Mouse (Mus musculus) C2C12 (cell line): ENCODE results near the gene Gm21746. TPM values are rescaled to one million over a fixed set of nuclear protein-coding genes. Genes with fewer than 3 reads are reported as not detected.
"Not testable (repeated sequence)": the region's sequence is repeated elsewhere in the genome, so short reads cannot be mapped to it uniquely, and the experiment has no call there.

Experiments
- H3K27me3 ChIP-seq: one replicate; pipeline ENCODE4 v1.6.1; 2011; ENCODE audit not compliant: control insufficient read depth, insufficient read depth, insufficient read length
- H3K36me3 ChIP-seq: one replicate; pipeline ENCODE4 v1.6.1; 2011; ENCODE audit not compliant: control insufficient read depth, insufficient read depth
- H3K4me3 ChIP-seq: one replicate; pipeline ENCODE4 v1.5.1; 2011; ENCODE audit warnings: mild to moderate bottlenecking, control low read depth; ENCODE audit not compliant: poor library complexity, insufficient read depth, severe bottlenecking
- H3K79me2 ChIP-seq: one replicate; pipeline ENCODE4 v1.6.1; 2011; ENCODE audit not compliant: control insufficient read depth, insufficient read depth
- H3K79me3 ChIP-seq: one replicate; pipeline ENCODE4 v1.6.1; 2011; ENCODE audit warnings: low read depth, control low read depth
- H3ac ChIP-seq: one replicate; pipeline ENCODE3; 2011; ENCODE audit warnings: low read depth; ENCODE audit not compliant: control insufficient read depth, insufficient read length
- long read RNA-seq, 2 experiments: library from polyadenylated mRNA; unstranded; transcript quantifications; one replicate each; pipeline ENCODE4 v2.0.0; 2019 to 2020
- polyA plus RNA-seq: library from polyadenylated mRNA; unstranded; fragments of >200 nt; fragmentation: generic; extraction: Trizol; gene quantifications from one replicate; pipeline ENCODE4 v1.2.1, GENCODE M21; 2012; ENCODE audit warnings: missing spikeins

Gene Gm21746
- polyA plus RNA-seq = not detected
- long read RNA-seq, experiment 1 = 0 reads
- long read RNA-seq, experiment 2 = 0 reads

DNA sequence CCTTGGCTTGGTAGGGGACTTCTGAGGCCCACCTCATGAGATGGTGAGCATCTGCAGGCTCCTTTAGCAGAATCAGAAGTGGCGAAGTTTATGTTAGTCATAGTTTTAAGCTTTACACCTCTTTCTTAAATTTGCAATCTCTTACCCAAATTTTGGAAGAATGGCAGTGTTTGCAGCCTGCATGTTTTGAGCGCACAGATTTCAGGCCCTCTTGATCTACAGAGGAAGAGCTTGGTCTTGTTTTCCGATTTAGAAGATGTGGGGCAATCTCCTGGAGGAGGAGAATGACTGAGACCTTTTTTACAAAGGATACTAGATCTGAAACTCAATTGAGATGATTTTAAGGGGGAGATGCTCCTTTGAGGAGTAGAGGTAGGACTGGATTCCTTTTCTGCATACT is at the start of gene Gm21746:
Gm21746 (minus strand) TSS at position 101 of the 400 bp plus-strand sequence.
- H3K79me2 ChIP-seq, H3K4me3 ChIP-seq, H3K27me3 ChIP-seq, H3K36me3 ChIP-seq, H3ac ChIP-seq, H3K79me3 ChIP-seq: not testable (repeated sequence)

GRCm38 (mm10) chrY:6266798-6267197 is 29.0 kb upstream of the Gm21746 start, which contains the start of gene Gm20873:
TSS of gene Gm20873 (plus strand) at chrY:6267098.
- H3ac ChIP-seq, H3K79me3 ChIP-seq, H3K4me3 ChIP-seq, H3K36me3 ChIP-seq, H3K79me2 ChIP-seq, H3K27me3 ChIP-seq: not testable (repeated sequence)

Other genes starting within 250 kb of the Gm21746 start
- gene Gm20873, start 29.1 kb upstream of the Gm21746 start, polyA plus RNA-seq = not detected